Mouse (Mus musculus) neural tube, embryonic 15.5 days (tissue): ENCODE measurements at regions not wholly inside any gene's neighbourhood (a gene's known extent, or its start where the extent isn't known, plus 50 kb on each side); places are given as distances from the start of the nearest gene placed in this dataset.

Experiments
- ATAC-seq: fragments of 200-750 bp; cut with Nextera tagmentation; 2 replicates; pipeline ENCODE4 v1.8.0; 2017; ENCODE audit warnings: mild to moderate bottlenecking, moderate TSS enrichment, moderate library complexity; ENCODE audit not compliant: low FRiP score
- H3K27ac ChIP-seq: fragments of 300-500 bp; sonication (generic); replicated peaks from 2 replicates; pipeline ENCODE4 v1.5.1; 2015; ENCODE audit warnings: mild to moderate bottlenecking, inconsistent platforms
- H3K27me3 ChIP-seq: fragments of 300-500 bp; sonication (generic); replicated peaks from 2 replicates; pipeline ENCODE4 v1.6.1; 2015; ENCODE audit warnings: inconsistent platforms
- H3K36me3 ChIP-seq: fragments of 300-500 bp; sonication (generic); 2 replicates; pipeline ENCODE4 v1.6.1; 2015; ENCODE audit warnings: inconsistent platforms
- H3K4me1 ChIP-seq: fragments of 300-500 bp; sonication (generic); 2 replicates; pipeline ENCODE4 v1.6.1; 2015; ENCODE audit warnings: inconsistent platforms
- H3K4me2 ChIP-seq: fragments of 300-500 bp; sonication (generic); 2 replicates; pipeline ENCODE4 v1.6.1; 2015; ENCODE audit warnings: inconsistent platforms, mild to moderate bottlenecking, moderate library complexity
- H3K4me3 ChIP-seq: fragments of 300-500 bp; sonication (generic); replicated peaks from 2 replicates; pipeline ENCODE4 v1.5.1; 2015; ENCODE audit warnings: mild to moderate bottlenecking, inconsistent platforms
- H3K9ac ChIP-seq: fragments of 300-500 bp; sonication (generic); replicated peaks from 2 replicates; pipeline ENCODE4 v1.6.1; 2015; ENCODE audit warnings: mild to moderate bottlenecking, inconsistent platforms
- H3K9me3 ChIP-seq: fragments of 300-500 bp; sonication (generic); replicated peaks from 2 replicates; pipeline ENCODE4 v1.6.1; 2016; ENCODE audit warnings: inconsistent platforms
- WGBS: fragments of 180-500 bp; shearing (Covaris S2); methylation state at CpG from one replicate; pipeline ENCODE4 v1.1.7; 2015; ENCODE audit warnings: mixed read lengths; 5-methylcytosine and 5-hydroxymethylcytosine counted together

GRCm38 (mm10) chr1:149556381-149556780, 404.7 kb downstream of the Pla2g4a start:
- H3K4me3 ChIP-seq, result no peak overlapping the region
- no peak for ATAC-seq
- H3K9ac ChIP-seq, result no peak overlapping the region
- H3K9me3 ChIP-seq, result no peaks in the 10 kb centered on the region
- H3K36me3 ChIP-seq, result no peaks in the 10 kb centered on the region
- H3K27ac ChIP-seq, result no peak overlapping the region
- WGBS, result 77% methylated on average over 8 of the region's 8 CpGs
- H3K4me1 ChIP-seq, result no peaks in the 10 kb centered on the region
- no peak overlapping the region for H3K4me2 ChIP-seq
- H3K27me3 ChIP-seq, result no peaks in the 10 kb centered on the region

- 89% methylated on average over 6 of the region's 6 CpGs for WGBS
- H3K36me3 ChIP-seq, result no peaks in the 10 kb centered on the region
- no peaks in the 10 kb centered on the region for H3K27me3 ChIP-seq
- H3K9ac ChIP-seq, result no peak overlapping the region
- no peaks in the 10 kb centered on the region for H3K9me3 ChIP-seq
- H3K27ac ChIP-seq, result no peak overlapping the region
- no peaks in the 10 kb centered on the region for H3K4me1 ChIP-seq
- no peak overlapping the region for H3K4me3 ChIP-seq
- ATAC-seq, result no peak
- H3K4me2 ChIP-seq, result no peak overlapping the region
These were observed 405.6 kb downstream of the Pla2g4a start for GRCm38 (mm10) chr1:149555355-149556007.

GRCm38 (mm10) chr1:149546076-149546475, 415.0 kb downstream of the Pla2g4a start:
- no peaks in the 10 kb centered on the region for H3K27me3 ChIP-seq
- H3K36me3 ChIP-seq, result no peaks in the 10 kb centered on the region
- no peak overlapping the region for H3K27ac ChIP-seq
- H3K9me3 ChIP-seq, result no peaks in the 10 kb centered on the region
- H3K9ac ChIP-seq, result no peak overlapping the region
- H3K4me2 ChIP-seq, result no peak overlapping the region
- WGBS, result 64% methylated on average over 3 of the region's 3 CpGs
- no peak for ATAC-seq
- H3K4me3 ChIP-seq, result no peak overlapping the region
- H3K4me1 ChIP-seq, result no peaks in the 10 kb centered on the region

- Histone ChIP-seq H3K36me3 (no peaks in the 10 kb centered on the region), H3K9me3 (no peaks in the 10 kb centered on the region), H3K4me2 (no peak overlapping the region), H3K9ac (no peak overlapping the region), H3K4me1 (no peaks in the 10 kb centered on the region), H3K27me3 (no peaks in the 10 kb centered on the region), H3K27ac (no peak overlapping the region), H3K4me3 (no peak overlapping the region)
- ATAC-seq, result peak; percentile 70; the same call in 1 of the 2 replicates
- 45% methylated on average over 2 of the region's 2 CpGs for WGBS
These were observed 419.7 kb downstream of the Pla2g4a start for GRCm38 (mm10) chr1:149541386-149541785.

GRCm38 (mm10) chr1:149533651-149534050, 427.4 kb downstream of the Pla2g4a start:
- no peak overlapping the region for H3K9ac ChIP-seq
- H3K4me2 ChIP-seq, result no peak overlapping the region
- no peaks in the 10 kb centered on the region for H3K4me1 ChIP-seq
- ATAC-seq, result no peak
- H3K9me3 ChIP-seq, result no peaks in the 10 kb centered on the region
- H3K27ac ChIP-seq, result no peak overlapping the region
- H3K27me3 ChIP-seq, result no peaks in the 10 kb centered on the region
- WGBS, result 57% methylated on average over 3 of the region's 3 CpGs
- H3K36me3 ChIP-seq, result no peaks in the 10 kb centered on the region
- no peak overlapping the region for H3K4me3 ChIP-seq
